Comparison of ENCODE assay signal across 17 mouse cellular contexts in genomic region chr4:63023465-63023864, GRCm38 (mm10). TPM values are rescaled to one million over a fixed set of nuclear protein-coding genes. Genes with fewer than 3 reads are reported as not detected.
"Had no signal": no experiment of that assay in that cellular context is flagged by ENCODE, and none has a peak within 500 bp of the region (broad histone marks: within the 10 kb centered on the region; RNA-seq: fewer than 3 reads in every experiment).

No protein-coding gene starts in this region.

- H3K36me3 ChIP-seq: liver, embryonic 15.5 days; lung, embryonic 15.5 days; midbrain, embryonic 15.5 days; neural tube, embryonic 12.5 days; stomach, embryonic 15.5 days had no signal

- H3K4me3 ChIP-seq: liver, embryonic 15.5 days; lung, embryonic 15.5 days; megakaryocyte, embryonic 14.5 days; midbrain, embryonic 13.5 days; midbrain, embryonic 15.5 days; neural tube, embryonic 12.5 days; stomach, embryonic 15.5 days had no signal

- H3K27me3 ChIP-seq: liver, embryonic 15.5 days; lung, embryonic 15.5 days; midbrain, embryonic 13.5 days; midbrain, embryonic 15.5 days; neural tube, embryonic 12.5 days; stomach, embryonic 15.5 days had no signal

- H3K4me1 ChIP-seq: megakaryocyte, embryonic 14.5 days; midbrain, embryonic 13.5 days had no signal

- H3K27ac ChIP-seq: liver, embryonic 15.5 days; lung, embryonic 15.5 days; macrophage; midbrain, embryonic 13.5 days; midbrain, embryonic 15.5 days; neural tube, embryonic 12.5 days; stomach, embryonic 15.5 days; stomach, postnatal 0 days had no signal

- DNase-seq: liver, postnatal 0 days; lung, adult 2 months; lung, postnatal 14 days; lung, postnatal 36 days; right cerebral cortex, postnatal 14 days; thymus, adult 2 months; thymus, postnatal 4 days had no signal

RNA-seq across cellular contexts. Expression of gene Zfp618, which starts 58.1 kb away (rescaled TPM):
- total RNA-seq: neutrophil, adult 5-6 weeks had no signal
- polyA plus RNA-seq: macrophage had no signal
